Mouse (Mus musculus) midbrain, embryonic 16.5 days (tissue): Measurements from ENCODE around the gene Rwdd4a. TPM values are rescaled to one million over a fixed set of nuclear protein-coding genes. Genes with fewer than 3 reads are reported as not detected.

Experiments
- ATAC-seq: fragments of 200-750 bp; cut with Nextera tagmentation; 2 replicates; pipeline ENCODE4 v1.8.0; 2017; ENCODE audit warnings: moderate TSS enrichment
- H3K27ac ChIP-seq: fragments of 300-500 bp; sonication (generic); 2 replicates; pipeline ENCODE4 v1.5.1; 2014; ENCODE audit warnings: mild to moderate bottlenecking, low read length, mixed read lengths
- H3K27me3 ChIP-seq: fragments of 300-500 bp; sonication (generic); 2 replicates; pipeline ENCODE4 v1.6.1; 2014; ENCODE audit warnings: low read depth, low read length, mixed read lengths; ENCODE audit not compliant: control insufficient read depth, insufficient read depth
- H3K36me3 ChIP-seq: fragments of 300-500 bp; sonication (generic); 2 replicates; pipeline ENCODE4 v1.6.1; 2014; ENCODE audit warnings: mild to moderate bottlenecking, low read length, moderate library complexity, mixed read lengths; ENCODE audit not compliant: control insufficient read depth, insufficient read depth
- H3K4me1 ChIP-seq: fragments of 300-500 bp; sonication (generic); 2 replicates; pipeline ENCODE4 v1.6.1; 2014; ENCODE audit warnings: mild to moderate bottlenecking, low read length, mixed read lengths; ENCODE audit not compliant: control insufficient read depth, insufficient read depth
- H3K4me2 ChIP-seq: fragments of 300-500 bp; sonication (generic); 2 replicates; pipeline ENCODE4 v1.6.1; 2014; ENCODE audit warnings: mild to moderate bottlenecking, low read length, mixed read lengths
- H3K4me3 ChIP-seq: fragments of 300-500 bp; sonication (generic); 2 replicates; pipeline ENCODE4 v1.5.1; 2014; ENCODE audit warnings: low read depth, mild to moderate bottlenecking, low read length, moderate library complexity, mixed read lengths
- H3K9ac ChIP-seq: fragments of 300-500 bp; sonication (generic); 2 replicates; pipeline ENCODE4 v1.6.1; 2014; ENCODE audit warnings: low read depth, low read length, mixed read lengths
- H3K9me3 ChIP-seq: fragments of 300-500 bp; sonication (generic); replicated peaks from 2 replicates; pipeline ENCODE4 v1.6.1; 2014; ENCODE audit warnings: mild to moderate bottlenecking, low read length, mixed read lengths; ENCODE audit not compliant: control insufficient read depth, poor library complexity, severe bottlenecking
- WGBS: fragments of 180-500 bp; shearing (Covaris S2); extraction: QIAGEN DNeasy Blood & Tissue Kit; methylation state at CpG from one replicate; pipeline ENCODE4 v1.1.7; 2014; 5-methylcytosine and 5-hydroxymethylcytosine counted together
- polyA plus RNA-seq: library from polyadenylated mRNA; unstranded; fragments of >200 nt; fragmentation: Nextera tagmentation; extraction: Ambion mirVana; gene quantifications from 2 replicates; pipeline ENCODE4 v1.2.1, GENCODE M21; 2015

Gene Rwdd4a
- polyA plus RNA-seq: 29.4 and 36.0 TPM in 2 replicates

- peak within 1 kb of the TSS; percentile 91 for H3K4me2 ChIP-seq
- H3K4me1 ChIP-seq: peaks cover 27% of the 10 kb centered on the region
- H3K27me3 ChIP-seq: no peaks in the 10 kb centered on the region
- ATAC-seq: peak; percentile 100
- peak within 1 kb of the TSS; percentile 57 for H3K4me3 ChIP-seq
- peak within 1 kb of the TSS; percentile 85 for H3K27ac ChIP-seq
- under 1% methylated on average over 65 of the region's 65 CpGs for WGBS
- H3K36me3 ChIP-seq: peaks cover 5% of the 10 kb centered on the region
- peak within 1 kb of the TSS; percentile 89 for H3K9ac ChIP-seq
- H3K9me3 ChIP-seq: no peaks in the 10 kb centered on the region
Observed at GRCm38 (mm10) chr8:47533344-47534125, at the start of gene Rwdd4a, which contains the start of gene Trappc11. Gene Rwdd4a, plus strand, starts transcription at chr8:47533664. Gene Trappc11, minus strand, starts transcription at chr8:47533470.

GRCm38 (mm10) chr8:47487231-47487630, 46.2 kb upstream of the Rwdd4a start:
- 93% methylated on average over 3 of the region's 3 CpGs for WGBS
- no peak overlapping the region for H3K27ac ChIP-seq
- no peak overlapping the region for H3K4me3 ChIP-seq
- H3K9me3 ChIP-seq: no peaks in the 10 kb centered on the region
- H3K27me3 ChIP-seq: no peaks in the 10 kb centered on the region
- H3K9ac ChIP-seq: no peak overlapping the region
- peaks cover 5% of the 10 kb centered on the region; the same call in 1 of the 2 replicates for H3K36me3 ChIP-seq
- H3K4me1 ChIP-seq: no peaks in the 10 kb centered on the region
- H3K4me2 ChIP-seq: no peak overlapping the region
- no peak for ATAC-seq

- Histone ChIP-seq H3K9ac (no peak overlapping the region), H3K4me3 (no peak overlapping the region), H3K9me3 (no peaks in the 10 kb centered on the region), H3K4me2 (no peak overlapping the region), H3K4me1 (no peaks in the 10 kb centered on the region), H3K27me3 (no peaks in the 10 kb centered on the region), H3K36me3 (peaks cover 34% of the 10 kb centered on the region), H3K27ac (no peak overlapping the region)
- ATAC-seq: no peak
- 96% methylated on average over 12 of the region's 12 CpGs for WGBS
Observed at GRCm38 (mm10) chr8:47493106-47493505, 40.4 kb upstream of the Rwdd4a start.

GRCm38 (mm10) chr8:47494602-47495153, 38.8 kb upstream of the Rwdd4a start:
- ATAC-seq: no peak
- Histone ChIP-seq H3K4me3 (no peak overlapping the region), H3K36me3 (peaks cover 46% of the 10 kb centered on the region), H3K27ac (no peak overlapping the region), H3K9me3 (no peaks in the 10 kb centered on the region), H3K4me1 (no peaks in the 10 kb centered on the region), H3K4me2 (no peak overlapping the region), H3K27me3 (no peaks in the 10 kb centered on the region), H3K9ac (no peak overlapping the region)
- WGBS: 91% methylated on average over 12 of the region's 12 CpGs

DNA sequence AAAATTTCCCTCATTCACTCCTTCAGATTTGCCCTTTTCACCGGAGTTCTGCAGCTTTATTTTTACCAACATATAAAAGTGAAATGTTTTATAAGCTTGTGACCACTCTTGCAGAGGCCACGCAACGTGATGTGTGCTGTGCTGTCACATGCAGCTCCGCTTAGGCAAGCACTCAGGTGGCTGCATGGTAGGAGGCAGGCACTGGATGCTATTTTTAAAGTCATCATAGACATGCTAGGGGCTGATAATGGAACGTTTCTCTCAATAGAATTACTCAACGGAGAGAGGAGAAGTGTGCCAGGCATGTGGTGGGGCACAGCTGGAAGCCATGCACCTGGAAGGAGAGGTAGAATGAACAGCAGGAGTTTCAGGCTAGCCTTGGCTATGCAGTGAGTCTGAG, 38.0 kb upstream of the Rwdd4a start:
- H3K4me2 ChIP-seq: no peak overlapping the region
- H3K4me3 ChIP-seq: no peak overlapping the region
- peaks cover 50% of the 10 kb centered on the region for H3K36me3 ChIP-seq
- no peaks in the 10 kb centered on the region for H3K9me3 ChIP-seq
- 91% methylated on average over 6 of the region's 6 CpGs for WGBS
- H3K27me3 ChIP-seq: no peaks in the 10 kb centered on the region
- ATAC-seq: no peak
- H3K4me1 ChIP-seq: no peaks in the 10 kb centered on the region
- no peak overlapping the region for H3K27ac ChIP-seq
- H3K9ac ChIP-seq: no peak overlapping the region

DNA sequence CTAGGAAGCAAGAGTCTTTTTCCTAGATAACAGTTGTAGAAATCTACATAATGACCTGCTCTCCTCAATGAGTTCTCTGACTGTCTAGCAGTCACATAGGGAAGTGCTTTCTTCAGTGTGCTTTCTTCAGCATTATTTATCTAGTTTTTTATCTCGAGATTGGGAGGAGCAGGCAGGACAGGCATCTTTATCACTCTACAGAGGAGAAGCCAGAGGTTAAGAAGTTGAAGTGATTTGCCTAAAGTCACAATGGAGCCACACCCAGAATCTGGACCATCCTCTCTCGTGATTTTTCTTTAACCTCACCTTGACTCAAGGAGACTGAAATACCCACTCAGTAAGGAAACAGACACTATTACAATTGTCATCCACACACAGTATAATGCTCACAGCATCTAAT, 31.5 kb upstream of the Rwdd4a start:
- Histone ChIP-seq H3K27ac (no peak overlapping the region), H3K4me2 (no peak overlapping the region), H3K4me1 (no peaks in the 10 kb centered on the region), H3K9me3 (no peaks in the 10 kb centered on the region), H3K9ac (no peak overlapping the region), H3K4me3 (no peak overlapping the region), H3K27me3 (no peaks in the 10 kb centered on the region), H3K36me3 (peaks cover 60% of the 10 kb centered on the region)
- 93% methylated on average over 2 of the region's 2 CpGs for WGBS
- ATAC-seq: no peak

- H3K36me3 ChIP-seq: peaks cover 62% of the 10 kb centered on the region
- H3K9ac ChIP-seq: no peak overlapping the region
- H3K9me3 ChIP-seq: no peaks in the 10 kb centered on the region
- no peak overlapping the region for H3K4me3 ChIP-seq
- H3K27me3 ChIP-seq: no peaks in the 10 kb centered on the region
- no peak for ATAC-seq
- no peak overlapping the region for H3K27ac ChIP-seq
- WGBS: 97% methylated on average over 13 of the region's 13 CpGs
- H3K4me1 ChIP-seq: no peaks in the 10 kb centered on the region
- no peak overlapping the region for H3K4me2 ChIP-seq
Observed at GRCm38 (mm10) chr8:47502546-47502945, 30.9 kb upstream of the Rwdd4a start.

DNA sequence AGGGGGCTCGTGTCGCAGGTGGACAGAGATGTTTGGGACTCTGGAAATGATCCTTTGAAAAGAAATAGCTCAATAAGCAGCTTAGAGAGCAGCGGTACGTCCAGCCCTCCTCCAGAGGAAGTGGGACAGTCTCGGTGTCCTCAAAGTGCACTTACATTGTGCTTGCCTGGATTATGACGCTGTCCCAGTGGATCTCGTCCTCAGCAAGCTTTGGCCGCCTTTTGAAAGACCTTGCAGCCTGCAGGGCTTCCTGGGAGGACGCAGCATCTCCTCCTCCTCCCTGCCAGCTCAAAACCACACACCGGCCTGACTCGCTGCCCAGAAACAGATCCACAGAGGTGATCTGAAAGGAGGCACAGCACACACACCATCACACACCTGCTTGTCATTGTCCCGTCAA, 28.0 kb upstream of the Rwdd4a start:
- no peak for ATAC-seq
- H3K27me3 ChIP-seq: no peaks in the 10 kb centered on the region

GRCm38 (mm10) chr8:47510930-47511329, 22.5 kb upstream of the Rwdd4a start:
- Histone ChIP-seq H3K27ac (no peak overlapping the region), H3K4me1 (no peaks in the 10 kb centered on the region), H3K9ac (no peak overlapping the region), H3K36me3 (peaks cover 35% of the 10 kb centered on the region), H3K4me3 (no peak overlapping the region), H3K9me3 (no peaks in the 10 kb centered on the region), H3K4me2 (no peak overlapping the region), H3K27me3 (no peaks in the 10 kb centered on the region)
- no peak for ATAC-seq
- 94% methylated on average over 9 of the region's 9 CpGs for WGBS

More for the DNA sequence above, 28.0 kb upstream of the Rwdd4a start:
- 84% methylated on average over 12 of the region's 12 CpGs for WGBS
- no peaks in the 10 kb centered on the region for H3K9me3 ChIP-seq
- H3K27ac ChIP-seq: no peak overlapping the region
- no peak overlapping the region for H3K4me3 ChIP-seq
- H3K36me3 ChIP-seq: peaks cover 53% of the 10 kb centered on the region
- no peak overlapping the region for H3K9ac ChIP-seq
- H3K4me1 ChIP-seq: no peaks in the 10 kb centered on the region
- no peak overlapping the region for H3K4me2 ChIP-seq
